Mouse (Mus musculus) C2C12 (cell line): Measurements from ENCODE around the gene Nprl3.

Experiments used
- CTCF ChIP-seq: IDR thresholded peaks from one replicate; pipeline ENCODE4 v1.5.1; 2011; ENCODE audit not compliant: control insufficient read depth, insufficient read depth, insufficient read length
- USF1 ChIP-seq: IDR thresholded peaks from one replicate; pipeline ENCODE4 v1.6.1; 2011; ENCODE audit warnings: low read depth, mild to moderate bottlenecking, control low read depth, moderate library complexity

- no peak for TF ChIP-seq CTCF
- no peak for TF ChIP-seq USF1
Observed at GRCm38 (mm10) chr11:32267964-32268363, 457 bp upstream of the Nprl3 start.
